Mouse (Mus musculus) embryonic fibroblast, embryonic 13.5 days (primary cell): ENCODE results near the gene Epor.

Experiments used
- CTCF ChIP-seq: IDR thresholded peaks from 2 replicates; pipeline ENCODE4 v1.5.1; 2011; ENCODE audit warnings: mild to moderate bottlenecking, control low read depth, low read length, moderate library complexity, borderline replicate concordance; ENCODE audit not compliant: insufficient read depth
- POLR2A ChIP-seq: IDR thresholded peaks from 2 replicates; pipeline ENCODE4 v1.6.1; 2011; ENCODE audit warnings: low read depth, mild to moderate bottlenecking, control low read depth, low read length, moderate library complexity

GRCm38 (mm10) chr9:21969304-21969703, 6.0 kb upstream of the Epor start:
- TF ChIP-seq POLR2A: no peak
- TF ChIP-seq CTCF: no peak
